Comparison of ENCODE assay signal across 9 mouse cellular contexts in genomic region chr2:18688286-18688685, GRCm38 (mm10). TPM values are rescaled to one million over a fixed set of nuclear protein-coding genes. Genes with fewer than 3 reads are reported as not detected.
DNase-seq lines count a peak whose midpoint lies in the region; ATAC-seq and TF ChIP-seq lines count a peak whose summit lies in the region.
"Had no signal": no experiment of that assay in that cellular context is flagged by ENCODE, and none has a peak within 500 bp of the region (broad histone marks: within the 10 kb centered on the region; RNA-seq: fewer than 3 reads in every experiment).

No protein-coding gene starts in this region.

- peaks cover 16% of the 10 kb centered on the region for H3K4me1 ChIP-seq in lung, embryonic 16.5 days (replicated peaks; ENCODE audit: control insufficient read depth, insufficient read depth, low read length)
- peaks cover 14% of the 10 kb centered on the region for H3K4me1 ChIP-seq in forebrain, embryonic 11.5 days (replicated peaks; ENCODE audit: control insufficient read depth, insufficient read depth, low read length)
- H3K4me1 ChIP-seq in limb, embryonic 12.5 days (replicated peaks): peaks cover 18% of the 10 kb centered on the region
- peaks cover 19% of the 10 kb centered on the region for H3K4me1 ChIP-seq in olfactory bulb, adult 2 months (ENCODE audit: control insufficient read depth, insufficient read depth, low read length)

- peak overlapping the region; percentile 51 for H3K4me3 ChIP-seq in lung, embryonic 16.5 days (ENCODE audit: low read length)
- H3K4me3 ChIP-seq in forebrain, embryonic 11.5 days (ENCODE audit: low read depth, low read length): peak overlapping the region; percentile 39
- H3K4me3 ChIP-seq in limb, embryonic 12.5 days (replicated peaks): peak overlapping the region; percentile 52
- peak overlapping the region; percentile 55 for H3K4me3 ChIP-seq in olfactory bulb, adult 2 months (ENCODE audit: insufficient read depth, low read depth, low read length)

- intact Hi-C loops in left cerebral cortex, postnatal 14 days (cut with DNase I): no loop called here

- peaks cover 3% of the 10 kb centered on the region; the same call in 1 of the 2 replicates for H3K36me3 ChIP-seq in lung, embryonic 16.5 days (ENCODE audit: control insufficient read depth, insufficient read depth, low read length)
- H3K36me3 ChIP-seq in forebrain, embryonic 11.5 days (ENCODE audit: control insufficient read depth, insufficient read depth, low read length): no peaks in the 10 kb centered on the region
- peaks cover 8% of the 10 kb centered on the region for H3K36me3 ChIP-seq in limb, embryonic 12.5 days

- H3K4me2 ChIP-seq in lung, embryonic 16.5 days (ENCODE audit: low read depth, low read length): peak overlapping the region; percentile 81
- no peak overlapping the region for H3K4me2 ChIP-seq in forebrain, embryonic 11.5 days (ENCODE audit: low read depth, low read length, severe bottlenecking)
- H3K4me2 ChIP-seq in limb, embryonic 12.5 days: peak overlapping the region; percentile 83

- TF ChIP-seq CTCF in olfactory bulb, adult 2 months (IDR thresholded peaks at IDR 0.05; ENCODE audit: insufficient read depth, low read depth, low read length): no peak

- TF ChIP-seq POLR2A in olfactory bulb, adult 2 months (IDR thresholded peaks at IDR 0.05; ENCODE audit: insufficient read depth, low read depth, low read length): no peak

- H3K27ac ChIP-seq in lung, embryonic 16.5 days (ENCODE audit: low read length): no peak overlapping the region
- H3K27ac ChIP-seq in forebrain, embryonic 11.5 days (ENCODE audit: low read depth, low read length): no peak overlapping the region
- H3K27ac ChIP-seq in limb, embryonic 12.5 days: no peak overlapping the region
- no peak overlapping the region for H3K27ac ChIP-seq in olfactory bulb, adult 2 months (ENCODE audit: insufficient read depth, low read depth, low read length)
- H3K27ac ChIP-seq: layer of hippocampus, adult 2 months had no signal

- ATAC-seq in lung, embryonic 16.5 days (ENCODE audit: low read depth): no peak
- ATAC-seq in forebrain, embryonic 11.5 days (replicated peaks; ENCODE audit: low FRiP score): no peak
- no peak for ATAC-seq in limb, embryonic 12.5 days (ENCODE audit: insufficient number of reproducible peaks, insufficient read depth, low FRiP score, low TSS enrichment, low read depth)

- H3K27me3 ChIP-seq in lung, embryonic 16.5 days (ENCODE audit: control insufficient read depth, insufficient read depth, low read depth, low read length): peaks cover 47% of the 10 kb centered on the region
- H3K27me3 ChIP-seq in forebrain, embryonic 11.5 days (ENCODE audit: control insufficient read depth, insufficient read depth, low read length): peaks cover 72% of the 10 kb centered on the region
- H3K27me3 ChIP-seq in limb, embryonic 12.5 days: peaks cover 62% of the 10 kb centered on the region

- 0 out of 2 replicates have a peak, but pooled peaks cover 4% of the 10 kb centered on the region for H3K9me3 ChIP-seq in lung, embryonic 16.5 days (ENCODE audit: control insufficient read depth, low read length)
- no peaks in the 10 kb centered on the region for H3K9me3 ChIP-seq in forebrain, embryonic 11.5 days (ENCODE audit: control insufficient read depth, low read length)
- no peaks in the 10 kb centered on the region for H3K9me3 ChIP-seq in limb, embryonic 12.5 days

- DNase-seq in lung, postnatal 36 days: no peak
- no peak for DNase-seq in forebrain, embryonic 11.5 days (ENCODE audit: low spot score)
- no peak for DNase-seq in left cerebral cortex, postnatal 14 days (ENCODE audit: low spot score in 2 of 2)
- no peak for DNase-seq in left cerebral cortex, adult 11 months (ENCODE audit: low spot score)
- DNase-seq in layer of hippocampus, postnatal 36 days: no peak

- H3K9ac ChIP-seq in lung, embryonic 16.5 days (ENCODE audit: low read length): no peak overlapping the region
- no peak overlapping the region for H3K9ac ChIP-seq in forebrain, embryonic 11.5 days (ENCODE audit: low read length)
- H3K9ac ChIP-seq in limb, embryonic 12.5 days (replicated peaks): no peak overlapping the region

- 11% methylated on average over 6 of the region's 6 CpGs for WGBS in lung, embryonic 16.5 days
- 5% methylated on average over 6 of the region's 6 CpGs for WGBS in forebrain, embryonic 11.5 days
- 1% methylated on average over 6 of the region's 6 CpGs for WGBS in limb, embryonic 12.5 days
- whole genome bisulfite sequencing in olfactory bulb, adult 2 months: 33% methylated on average over 6 of the region's 6 CpGs

RNA-seq across cellular contexts. Expression of gene Spag6, which starts 5.5 kb away (rescaled TPM):
- 0.15 TPM in 1 of 2 replicates, not detected in the other for polyA plus RNA-seq in lung, embryonic 16.5 days (2015; fragmentation: Nextera tagmentation; extraction: Ambion mirVana)
- polyA plus RNA-seq in forebrain, embryonic 11.5 days (2014; fragmentation: Nextera tagmentation; extraction: Ambion mirVana): 0.21 and 0.44 TPM in 2 replicates
- 0.21 TPM in 1 of 2 replicates, not detected in the other for polyA plus RNA-seq in limb, embryonic 12.5 days (2016; fragmentation: Nextera tagmentation; extraction: Ambion mirVana)
- polyA plus RNA-seq in olfactory bulb, adult 2 months (2012; ENCODE audit: insufficient read depth, insufficient read length, low replicate concordance, missing spikeins): not detected in 2 replicates
- total RNA-seq in left cerebral cortex, postnatal 14 days (2021): 1 to 10 TPM; 2.9 to 3.3 TPM
- 1 to 10 TPM; 3.0 to 5.3 TPM for total RNA-seq in layer of hippocampus, postnatal 36 days (2021)

RNA-seq across cellular contexts. Expression of gene Bmi1, which starts 11.5 kb away (rescaled TPM):
- 20.8 TPM in 2 replicates for polyA plus RNA-seq in lung, embryonic 16.5 days (2015; fragmentation: Nextera tagmentation; extraction: Ambion mirVana)
- polyA plus RNA-seq in forebrain, embryonic 11.5 days (2014; fragmentation: Nextera tagmentation; extraction: Ambion mirVana): 44.4 and 47.5 TPM in 2 replicates
- polyA plus RNA-seq in limb, embryonic 12.5 days (2016; fragmentation: Nextera tagmentation; extraction: Ambion mirVana): 29.3 and 33.4 TPM in 2 replicates
- not detected in 2 replicates for polyA plus RNA-seq in olfactory bulb, adult 2 months (2012; ENCODE audit: insufficient read depth, insufficient read length, low replicate concordance, missing spikeins)
- total RNA-seq in left cerebral cortex, postnatal 14 days (2021): 10 to 100 TPM; 32.0 to 40.1 TPM
- 10 to 100 TPM; 58.4 to 67.5 TPM for total RNA-seq in layer of hippocampus, postnatal 36 days (2021)

RNA-seq across cellular contexts. Expression of gene Commd3, which starts 16.1 kb away (rescaled TPM):
- polyA plus RNA-seq in lung, embryonic 16.5 days (2015; fragmentation: Nextera tagmentation; extraction: Ambion mirVana): 201 and 219 TPM in 2 replicates
- polyA plus RNA-seq in forebrain, embryonic 11.5 days (2014; fragmentation: Nextera tagmentation; extraction: Ambion mirVana): 123 and 134 TPM in 2 replicates
- polyA plus RNA-seq in limb, embryonic 12.5 days (2016; fragmentation: Nextera tagmentation; extraction: Ambion mirVana): 207 and 225 TPM in 2 replicates
- 558 TPM in 1 of 2 replicates, not detected in the other for polyA plus RNA-seq in olfactory bulb, adult 2 months (2012; ENCODE audit: insufficient read depth, insufficient read length, low replicate concordance, missing spikeins)
- total RNA-seq in left cerebral cortex, postnatal 14 days (2021): 100 to 1,000 TPM in 1 of 2 experiments, 10 to 100 TPM in 1; 98.3 to 113 TPM
- total RNA-seq in layer of hippocampus, postnatal 36 days (2021): 100 to 1,000 TPM; 103 to 112 TPM
